Mouse (Mus musculus) forebrain, embryonic 14.5 days (tissue): ENCODE data around the gene Dbnl. TPM values are rescaled to one million over a fixed set of nuclear protein-coding genes. Genes with fewer than 3 reads are reported as not detected.

Experiments
- polyA plus RNA-seq: library from polyadenylated mRNA; unstranded; fragments of >200 nt; fragmentation: Nextera tagmentation; extraction: Ambion mirVana; gene quantifications from 2 replicates; pipeline ENCODE4 v1.2.1, GENCODE M21; 2014

Dbnl gene
- polyA plus RNA-seq, 1 experiment from 2014 or later = 100 TPM

Other genes starting within 250 kb of the Dbnl start
- 13.1 and 14.8 TPM in 2 replicates for gene Ccdc117, start 246.3 kb upstream of the Dbnl start, polyA plus RNA-seq
- not detected in 2 replicates for gene Ankrd36, start 218.8 kb upstream of the Dbnl start, polyA plus RNA-seq
- 202 and 235 TPM in 2 replicates for gene Mrps24, start 72.8 kb upstream of the Dbnl start, polyA plus RNA-seq
- 16.0 and 20.9 TPM in 2 replicates for gene Urgcp, start 26.1 kb upstream of the Dbnl start, polyA plus RNA-seq
- 2.1 TPM in 2 replicates for gene Pgam2, start 15.2 kb downstream of the Dbnl start, polyA plus RNA-seq
- gene Polm, start 49.5 kb downstream of the Dbnl start, polyA plus RNA-seq = 3.9 and 5.3 TPM in 2 replicates
- gene Aebp1, start 73.5 kb downstream of the Dbnl start, polyA plus RNA-seq = 6.8 and 13.0 TPM in 2 replicates
- gene Pold2, start 89.8 kb downstream of the Dbnl start, polyA plus RNA-seq = 65.0 and 73.0 TPM in 2 replicates
- gene Myl7, start 110.3 kb downstream of the Dbnl start, polyA plus RNA-seq = not detected in 2 replicates
- gene Gck, start 161.6 kb downstream of the Dbnl start, polyA plus RNA-seq = 6.5 and 7.3 TPM in 2 replicates
- gene Ykt6, start 167.2 kb downstream of the Dbnl start, polyA plus RNA-seq = 46.3 and 47.5 TPM in 2 replicates